Mouse (Mus musculus) lung, adult 2 months (tissue): ENCODE data around the gene Necab2.

Experiments used
- CTCF ChIP-seq: fragments of 200-500 bp; IDR thresholded peaks from 2 replicates; pipeline ENCODE4 v1.5.1; 2011; ENCODE audit warnings: mild to moderate bottlenecking, low read length, control low read depth; ENCODE audit not compliant: insufficient read depth
- POLR2A ChIP-seq: fragments of 200-500 bp; IDR thresholded peaks from 2 replicates; pipeline ENCODE4 v1.6.1; 2011; ENCODE audit warnings: low read depth, mild to moderate bottlenecking, control low read depth, low read length, borderline replicate concordance; ENCODE audit errors: extremely low read depth

DNA sequence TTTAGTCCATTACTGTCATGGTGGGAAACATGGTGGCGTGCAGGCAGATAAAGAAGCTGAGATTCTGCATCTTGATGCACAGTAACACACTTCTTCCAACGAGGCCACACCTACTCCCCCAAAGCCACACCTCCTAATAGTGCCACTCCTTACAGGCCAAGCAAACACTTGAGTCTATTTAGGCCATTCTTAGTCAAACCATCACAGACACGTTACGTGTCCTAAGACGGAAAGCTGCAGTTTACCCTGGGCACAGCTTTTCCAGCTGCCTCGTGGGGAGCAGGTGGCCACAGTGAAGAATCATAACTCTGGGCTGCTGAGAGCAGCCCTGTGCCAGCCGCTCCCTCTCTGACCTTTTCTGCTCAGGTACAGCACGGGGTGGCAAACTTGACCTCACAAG lies 38.2 kb upstream of the Necab2 start:
- TF ChIP-seq POLR2A: no peak
- no peak for TF ChIP-seq CTCF
